Mouse (Mus musculus) left cerebral cortex, postnatal 25 days (tissue): ENCODE data around the gene Rassf7. TPM values are rescaled to one million over a fixed set of nuclear protein-coding genes. Genes with fewer than 3 reads are reported as not detected.
A peak's percentile ranks its signal among the peaks of the same experiment; 100 is the strongest.

Experiments used
- DNase-seq, 2 experiments: peaks; one replicate each; pipeline ENCODE4 v3.0.0; 2022; ENCODE audit warnings: low spot score in 2 of 2, mixed read lengths in 1 of 2
- intact Hi-C: fragments of 180-260 bp; cut with DNase I; formaldehyde crosslinking; loops from one replicate; pipeline ENCODE4 v1.15.1; 2025
- total RNA-seq, 2 experiments: library from RNA; stranded (reverse); gene quantifications; 2 replicates each; pipeline ENCODE4 v1.2.3; 2021

Rassf7 gene
- total RNA-seq = 1 to 10 TPM in 1 of 2 experiments, under 1 TPM in 1; 0.78 to 1.5 TPM

DNA sequence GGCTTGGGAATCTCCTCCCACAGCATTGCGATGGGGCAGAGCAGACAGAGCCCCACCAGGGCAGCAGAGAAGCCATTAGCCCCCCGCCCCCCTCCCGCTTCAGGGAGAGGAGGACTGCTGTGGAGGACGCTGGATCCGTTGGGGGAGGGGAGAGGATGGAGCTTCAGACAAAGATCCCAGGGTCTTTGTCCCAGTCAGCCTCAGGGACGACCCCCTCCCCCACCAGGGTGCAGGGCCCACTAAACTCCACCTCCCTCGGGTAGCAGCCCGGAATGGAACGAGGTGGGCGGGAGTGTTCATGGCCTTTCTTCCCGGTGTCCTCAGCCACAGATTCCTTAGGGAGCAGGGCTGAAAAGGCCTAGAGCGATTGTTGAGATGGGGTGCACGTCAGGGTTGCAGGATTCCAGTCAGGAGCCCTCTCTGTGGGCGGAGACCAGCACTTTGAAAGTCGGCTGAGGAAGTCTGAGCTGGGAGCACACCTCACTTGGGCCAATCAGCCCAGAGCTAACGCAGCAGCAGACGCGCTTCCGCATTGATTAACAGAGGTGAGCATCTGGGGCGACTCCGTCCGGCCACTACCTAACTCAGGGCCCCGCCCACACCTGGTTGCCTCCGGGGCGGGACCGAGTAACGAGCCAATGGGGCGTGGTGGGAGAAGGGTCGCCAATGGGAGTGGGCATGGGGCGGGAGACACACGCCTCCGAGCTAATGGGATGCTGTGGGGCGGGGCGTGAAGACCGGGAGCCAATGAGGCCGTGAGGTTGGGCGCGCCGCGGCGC, at the start of gene Rassf7:
Rassf7 (plus strand) TSS at position 760 of the 779 bp plus-strand sequence.
- peak; percentile 79 to 80 for DNase-seq
- intact Hi-C loops = no loop called here

GRCm38 (mm10) chr7:141167901-141168517, 47.7 kb upstream of the Rassf7 start:
- intact Hi-C loops = no loop called here
- DNase-seq = peak in 1 of 2 experiments; percentile 24

DNA sequence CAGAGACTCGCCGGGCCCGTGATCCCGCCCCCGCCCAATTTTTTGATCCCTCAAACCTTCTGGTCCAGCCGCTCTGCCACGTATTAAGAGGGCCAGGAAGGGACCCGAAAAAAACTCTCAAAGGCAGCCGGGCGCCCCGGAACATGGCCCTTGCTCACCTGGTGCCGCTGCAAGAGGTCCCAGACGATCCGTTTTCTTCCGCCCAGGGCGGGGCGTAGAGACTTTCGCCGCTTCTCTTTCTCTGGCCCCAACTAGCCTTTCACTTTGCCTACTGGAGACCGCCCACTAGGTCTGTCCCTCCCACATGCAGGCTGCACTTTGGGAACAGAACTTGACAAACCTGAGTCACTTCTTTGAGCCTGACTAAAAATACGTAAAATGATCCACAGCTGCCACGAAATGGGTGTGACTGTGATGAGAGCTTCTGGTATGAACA, 47.1 kb upstream of the Rassf7 start:
- peak; percentile 51 to 87 for DNase-seq
- intact Hi-C loops = no loop called here

DNA sequence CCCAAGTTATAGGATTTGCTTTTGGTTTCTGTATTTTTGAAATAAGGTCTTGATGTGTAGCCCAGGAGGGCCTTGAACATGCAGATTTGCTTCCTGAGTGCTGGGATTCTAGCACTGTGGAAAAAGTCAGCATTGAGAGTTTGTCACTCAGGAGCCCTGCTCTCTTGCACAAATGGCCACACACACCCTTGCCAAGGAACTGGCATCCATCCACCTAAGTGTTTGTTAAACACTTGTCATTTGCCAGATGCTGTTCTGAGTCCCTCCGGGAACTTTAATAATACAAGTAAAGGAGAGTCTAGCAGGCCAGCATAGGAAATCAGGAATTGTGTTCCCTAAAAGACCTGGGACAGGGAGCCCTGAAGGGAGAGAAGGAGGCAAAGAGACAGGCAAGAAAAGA, 46.4 kb upstream of the Rassf7 start:
- DNase-seq = no peak
- intact Hi-C loops = no loop called here

DNA sequence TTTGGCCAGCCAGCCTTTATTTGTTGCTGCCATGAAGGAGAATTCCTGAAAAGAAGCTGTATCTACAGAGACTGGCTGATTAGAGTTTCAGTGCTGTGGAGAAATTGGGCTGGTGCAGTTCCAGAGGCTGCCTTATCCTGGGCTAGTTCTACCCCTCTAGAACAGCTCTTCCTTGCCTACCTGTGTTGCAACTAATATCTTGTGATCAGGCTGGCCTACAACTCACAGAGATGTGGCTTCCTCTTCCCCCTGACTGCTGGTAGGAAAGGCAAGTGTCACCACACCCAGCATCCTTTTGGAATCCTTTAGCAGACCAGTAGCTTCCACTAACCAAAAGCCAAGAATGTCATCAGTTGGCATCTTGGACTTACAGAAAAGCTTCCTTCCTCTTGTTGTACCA, 45.8 kb upstream of the Rassf7 start:
- DNase-seq = no peak
- intact Hi-C loops = loop anchor here (5.0 kb wide), 1 partner anchor 98 kb away; no protein-coding TSS in a partner anchor

DNA sequence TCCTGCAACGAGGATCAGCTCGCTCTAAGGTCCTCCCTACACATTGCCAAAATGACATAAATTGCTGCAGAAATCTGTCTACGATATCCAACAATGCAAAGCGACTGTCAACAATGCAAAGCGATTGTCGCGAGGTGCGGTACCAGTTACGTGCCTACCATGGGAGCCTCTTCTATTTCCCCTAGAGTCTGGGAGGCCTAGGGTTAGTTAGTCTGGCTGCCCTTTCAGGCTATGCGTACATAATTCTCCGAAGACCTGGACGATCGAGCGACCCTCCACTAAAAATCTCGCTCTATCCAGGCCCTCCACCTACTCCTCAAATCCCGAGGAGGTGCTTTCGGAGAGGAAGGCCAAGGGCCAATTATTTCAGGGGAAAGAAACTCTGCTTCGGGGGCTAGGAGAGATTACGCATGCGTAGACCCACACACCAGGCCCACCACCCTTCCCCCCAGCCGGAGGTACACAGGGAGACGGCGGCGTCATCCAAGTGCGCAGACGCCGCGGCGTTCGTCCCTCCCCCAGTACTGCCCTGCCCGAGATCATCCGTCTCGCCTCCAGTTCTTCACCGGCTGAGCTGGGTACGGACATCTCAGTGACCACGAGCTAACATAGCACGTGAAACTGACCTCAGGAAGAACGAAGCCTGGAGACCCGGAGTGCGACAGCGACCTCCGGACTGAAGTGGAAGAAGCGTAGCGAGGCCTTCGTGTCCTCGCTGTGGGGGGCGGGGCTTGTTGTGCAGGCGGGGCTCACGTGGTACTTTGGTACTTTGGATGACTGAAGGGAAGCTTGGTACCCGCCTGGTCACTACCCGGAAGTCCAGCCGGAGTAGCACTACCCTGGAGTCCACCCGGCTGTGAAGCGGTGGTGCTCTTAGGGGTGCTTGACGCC, 43.3 kb upstream of the Rassf7 start, which contains the start of gene Rnh1:
Rnh1 (minus strand) TSS at position 742 of the 891 bp plus-strand sequence.
- peak; percentile 95 for DNase-seq
- intact Hi-C loops = loop anchor here (1.0 to 5.0 kb wide), 3 partner anchors 42 to 315 kb away; partner anchors contain the start of gene Bet1l

- no peak for DNase-seq
- intact Hi-C loops = loop anchor here (2.0 to 5.0 kb wide), 2 partner anchors 43 to 101 kb away; no protein-coding TSS in a partner anchor
Measured at GRCm38 (mm10) chr7:141173323-141173850, 42.3 kb upstream of the Rassf7 start.

GRCm38 (mm10) chr7:141175068-141175467, 40.6 kb upstream of the Rassf7 start:
- no peak for DNase-seq
- intact Hi-C loops = no loop called here

DNA sequence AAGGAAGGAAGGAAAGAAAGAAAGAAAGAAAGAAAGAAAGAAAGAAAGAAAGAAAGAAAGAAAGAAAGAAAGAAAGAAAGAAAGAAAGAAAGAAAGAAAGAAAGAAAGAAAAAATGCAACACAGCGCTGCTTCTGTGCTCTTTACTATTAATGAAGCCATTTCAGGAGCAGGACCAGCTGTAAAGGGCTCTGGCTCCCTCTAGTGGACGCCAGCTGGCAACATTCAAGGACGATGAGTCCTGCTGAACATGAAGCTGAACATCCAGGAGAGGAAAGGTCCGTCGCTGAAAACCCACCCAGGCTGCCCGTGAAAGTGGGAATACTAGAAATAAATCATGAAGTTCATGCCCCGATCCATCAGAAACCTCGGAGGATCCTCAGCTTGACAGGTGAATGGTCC, 39.5 kb upstream of the Rassf7 start:
- peak; percentile 89 to 92 for DNase-seq
- intact Hi-C loops = loop anchor here (1.0 to 2.0 kb wide), 3 partner anchors 83 to 273 kb away; no protein-coding TSS in a partner anchor

- DNase-seq = no peak
- intact Hi-C loops = no loop called here
Measured at GRCm38 (mm10) chr7:141188194-141188593, 27.5 kb upstream of the Rassf7 start.

DNA sequence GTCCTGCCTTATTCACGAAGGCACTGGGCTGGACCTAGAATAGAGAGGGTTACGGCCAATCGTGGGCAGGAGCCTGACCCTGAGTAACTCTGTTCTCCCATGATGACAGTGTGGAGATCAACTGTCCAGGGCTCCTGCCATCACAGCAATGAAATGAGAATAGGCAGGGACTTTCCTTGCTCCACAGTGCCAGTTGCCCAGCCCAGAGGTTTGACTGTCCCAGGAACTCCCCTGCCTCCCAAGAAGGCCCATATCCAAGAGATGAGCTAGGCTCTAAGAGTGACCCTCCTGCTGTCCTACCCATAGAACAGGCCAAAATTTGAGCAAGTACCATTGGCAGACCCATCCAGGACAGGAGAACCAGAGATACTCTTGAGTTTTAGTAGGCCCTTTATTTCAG, 26.9 kb upstream of the Rassf7 start:
- intact Hi-C loops = no loop called here
- DNase-seq = no peak

GRCm38 (mm10) chr7:141190220-141190619, 25.4 kb upstream of the Rassf7 start:
- intact Hi-C loops = no loop called here
- DNase-seq = no peak

DNA sequence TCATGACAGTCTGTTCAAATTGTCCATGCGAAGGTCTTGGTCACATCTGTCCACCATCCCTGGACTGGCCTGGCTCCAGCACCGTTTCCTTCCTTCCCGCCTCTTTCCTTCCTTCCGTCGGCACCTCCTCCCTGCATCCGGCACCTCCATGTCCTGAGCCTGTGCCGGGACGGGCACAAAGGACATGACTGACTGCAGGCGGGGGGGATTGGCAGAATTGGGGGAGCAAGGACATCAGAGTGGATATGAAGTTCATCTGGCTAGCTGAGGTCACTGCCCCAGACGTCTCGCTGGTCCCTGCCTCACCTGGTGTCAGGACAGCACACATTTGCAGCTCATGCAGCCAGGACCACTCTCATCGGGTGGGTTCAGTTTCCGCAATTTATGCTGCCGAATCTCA, 24.6 kb upstream of the Rassf7 start:
- no peak for DNase-seq
- intact Hi-C loops = no loop called here

DNA sequence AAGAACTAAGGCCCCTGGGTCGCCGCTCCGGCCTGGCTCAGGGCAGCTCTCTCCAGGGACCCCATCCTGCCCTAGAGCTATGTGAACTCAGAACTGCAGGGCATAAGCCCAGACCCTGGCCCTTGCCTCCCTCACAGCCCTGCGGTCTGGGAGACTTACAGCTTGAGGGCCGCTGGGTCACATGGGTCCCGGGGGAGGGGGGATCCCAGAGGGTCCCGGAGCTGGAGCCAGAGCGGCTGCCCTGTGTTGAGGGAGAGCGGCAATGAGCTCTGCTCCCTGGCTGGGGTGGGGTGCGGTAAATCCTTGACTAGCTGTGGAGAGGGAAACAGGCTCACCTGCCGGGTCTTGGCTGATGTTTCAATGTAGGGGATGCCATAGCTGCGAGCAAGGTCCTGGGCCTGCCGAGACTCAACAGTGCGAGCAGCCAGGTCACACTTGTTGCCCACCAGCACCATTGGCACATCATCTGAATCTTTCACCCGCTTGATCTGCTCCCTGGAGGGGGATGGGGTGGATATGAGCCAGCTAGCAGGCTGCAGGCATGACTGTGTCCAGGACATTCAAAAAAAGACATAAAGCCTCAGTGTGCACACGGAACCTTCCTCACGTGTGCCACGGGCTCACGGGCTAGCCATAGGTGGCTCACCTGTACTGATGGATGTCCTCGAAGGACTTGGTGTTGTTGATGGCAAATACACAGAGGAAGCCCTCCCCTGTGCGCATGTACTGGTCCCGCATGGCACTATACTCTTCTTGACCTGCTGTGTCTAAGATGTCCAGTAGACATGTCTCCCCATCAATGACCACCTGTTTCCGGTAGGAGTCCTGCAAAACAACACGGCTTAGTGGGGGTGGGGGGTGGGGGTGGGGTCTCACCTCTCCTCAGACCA, 23.6 kb upstream of the Rassf7 start:
- DNase-seq = no peak
- intact Hi-C loops = no loop called here

- intact Hi-C loops = no loop called here
- no peak for DNase-seq
Measured at GRCm38 (mm10) chr7:141192776-141193347, 22.8 kb upstream of the Rassf7 start.

GRCm38 (mm10) chr7:141193348-141193856, 22.3 kb upstream of the Rassf7 start:
- intact Hi-C loops = no loop called here
- DNase-seq = peak; percentile 38

GRCm38 (mm10) chr7:141193948-141194347, 21.7 kb upstream of the Rassf7 start, which contains the start of the genes Hras and Lrrc56:
Gene Hras, minus strand, starts transcription at chr7:141194005.
Gene Lrrc56, plus strand, starts transcription at chr7:141194157.
- intact Hi-C loops = no loop called here
- DNase-seq = peak; percentile 98

DNA sequence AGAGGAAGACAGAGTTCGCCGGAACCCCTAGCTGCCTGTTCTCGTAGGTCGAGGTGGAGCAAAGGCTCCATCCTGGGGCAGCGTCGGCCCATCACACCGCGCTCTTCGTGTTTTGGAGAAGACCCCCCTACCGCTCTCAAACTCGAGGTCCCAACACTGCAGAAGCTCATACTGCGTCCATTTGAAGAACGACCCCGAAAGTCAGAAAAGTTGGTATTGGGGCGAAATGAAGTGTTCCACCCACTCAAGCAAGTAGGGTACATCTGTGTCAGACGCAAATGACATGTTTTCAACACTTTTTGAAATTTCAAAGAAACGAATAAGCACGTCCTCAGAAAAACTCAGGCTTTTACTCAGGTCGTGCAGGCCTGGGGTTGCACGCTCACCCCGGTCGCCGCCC, 21.3 kb upstream of the Rassf7 start:
- no peak for DNase-seq
- intact Hi-C loops = no loop called here
